Mouse (Mus musculus) frontal cortex, adult 2 months (tissue): Measurements from ENCODE around the gene Anapc15-ps. TPM values are rescaled to one million over a fixed set of nuclear protein-coding genes. Genes with fewer than 3 reads are reported as not detected.
A peak's percentile ranks its signal among the peaks of the same experiment; 100 is the strongest.

Experiments used
- DNase-seq, 2 experiments: peaks; one replicate each; pipeline ENCODE4 v3.0.0; 2022; ENCODE audit warnings: low spot score in 1 of 2; ENCODE audit errors: extremely low spot score in 1 of 2
- polyA plus RNA-seq: library from polyadenylated mRNA; depleted of rRNA; stranded (reverse); fragments of >200 nt; gene quantifications from 2 replicates; pipeline ENCODE4 v1.2.3, GENCODE M21; 2012; rRNA removed

Anapc15-ps gene
- polyA plus RNA-seq: 1.3 TPM in 1 of 2 replicates, not detected in the other

DNA sequence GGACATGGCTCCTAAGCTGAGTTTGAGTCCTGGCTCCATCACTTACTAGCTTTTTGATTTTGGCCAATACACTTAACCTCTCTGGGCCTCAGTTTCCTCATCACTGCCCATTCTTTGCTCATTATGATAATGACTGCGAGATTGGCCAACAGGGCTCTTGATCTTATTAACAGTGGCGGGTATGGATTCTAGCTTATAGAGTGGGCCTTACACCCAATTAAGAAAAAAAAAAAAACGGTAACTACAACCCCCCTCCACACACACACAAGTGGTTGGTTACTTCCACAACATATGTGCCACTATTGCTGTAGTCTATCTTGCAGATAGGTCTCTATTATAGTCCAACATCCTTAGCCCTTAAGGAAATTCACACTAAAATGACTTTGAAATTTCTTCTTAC lies at the start of gene Anapc15-ps:
Gene Anapc15-ps (minus strand): TSS at position 101 of the 400 bp plus-strand sequence.
- DNase-seq: no peak

GRCm38 (mm10) chr10:95722203-95722611 lies 49.0 kb upstream of the Anapc15-ps start:
- DNase-seq: no peak

GRCm38 (mm10) chr10:95720181-95720798 lies 47.0 kb upstream of the Anapc15-ps start:
- no peak for DNase-seq

DNA sequence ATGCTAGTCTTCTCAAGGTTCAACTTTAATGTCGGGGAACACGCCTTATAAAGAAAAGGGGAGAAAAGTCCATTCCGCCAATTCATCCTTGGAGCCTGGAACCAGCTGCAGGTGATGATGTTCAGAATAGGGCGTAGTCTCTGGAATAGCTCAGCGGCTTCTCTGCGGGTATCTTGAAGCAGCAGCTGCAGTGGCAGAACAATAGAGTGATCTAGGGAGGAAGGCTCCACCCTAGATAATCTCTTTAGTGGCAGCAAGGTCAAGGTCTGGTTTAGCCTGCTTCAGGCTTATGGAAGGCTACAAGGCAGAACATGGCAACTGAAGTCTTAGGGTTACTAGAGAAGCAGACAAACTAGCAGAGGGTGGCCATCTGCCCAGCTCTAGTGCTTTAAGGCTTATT lies 46.2 kb upstream of the Anapc15-ps start:
- no peak for DNase-seq

DNA sequence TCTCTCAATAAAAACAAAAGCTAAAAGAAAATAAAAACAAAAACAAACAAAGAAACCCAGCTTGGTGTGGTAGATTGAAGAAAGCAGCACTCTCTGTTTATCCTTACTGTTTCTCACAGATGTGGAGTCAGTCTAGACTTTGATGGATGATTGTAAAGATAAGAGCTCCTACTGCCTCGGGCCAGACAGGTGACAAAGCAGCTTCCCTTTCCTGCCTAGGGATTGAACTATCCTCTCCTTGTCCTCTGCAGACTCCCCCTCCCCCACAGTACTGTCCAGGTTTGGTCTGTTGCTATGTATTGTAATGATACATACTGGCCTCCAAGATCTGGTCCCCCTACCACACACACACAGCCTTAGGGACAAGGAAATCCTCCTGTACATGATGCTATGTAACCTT lies 45.5 kb upstream of the Anapc15-ps start:
- DNase-seq: no peak

GRCm38 (mm10) chr10:95717106-95717680 lies 43.9 kb upstream of the Anapc15-ps start:
- DNase-seq: no peak

- no peak for DNase-seq
Measured at GRCm38 (mm10) chr10:95715687-95716086, 42.4 kb upstream of the Anapc15-ps start.

GRCm38 (mm10) chr10:95712221-95712620 lies 39.0 kb upstream of the Anapc15-ps start:
- DNase-seq: no peak

DNA sequence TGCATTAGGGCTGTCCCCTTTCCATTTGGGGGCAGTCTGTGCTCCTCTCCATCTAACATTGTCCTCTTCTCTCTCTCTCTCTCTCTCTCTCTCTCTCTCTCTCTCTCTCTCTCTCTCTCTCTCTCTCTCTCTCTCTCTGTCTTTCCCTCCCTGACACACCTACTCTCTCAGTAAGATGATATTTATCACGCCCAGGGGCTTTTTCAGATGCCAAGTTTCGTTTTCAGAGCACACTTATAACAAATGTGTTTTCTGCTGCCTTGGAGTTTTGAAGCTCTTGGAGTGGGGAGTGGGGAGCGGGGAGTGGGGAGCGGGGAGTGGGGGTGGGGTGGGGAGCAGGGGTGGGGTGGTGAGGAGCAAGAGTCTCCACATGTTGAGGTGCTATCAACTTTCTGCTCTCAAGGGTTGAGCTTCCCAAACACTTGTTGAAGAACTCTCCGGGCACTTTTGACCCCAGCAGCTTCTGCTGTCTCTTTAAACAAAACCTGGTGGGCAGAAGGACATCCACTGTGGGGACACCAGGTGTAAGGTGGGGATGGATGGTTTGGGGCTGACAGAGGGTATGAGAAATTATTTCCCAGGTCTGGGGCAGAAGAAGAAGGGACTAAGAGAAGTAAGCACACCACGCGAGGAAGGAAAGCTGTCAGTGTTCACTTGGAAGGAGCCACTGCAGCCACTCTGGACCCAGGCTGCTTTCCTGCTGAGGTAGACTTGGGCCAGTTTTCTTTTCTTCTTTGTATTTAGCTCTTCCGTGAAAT lies 36.8 kb upstream of the Anapc15-ps start:
- no peak for DNase-seq

DNA sequence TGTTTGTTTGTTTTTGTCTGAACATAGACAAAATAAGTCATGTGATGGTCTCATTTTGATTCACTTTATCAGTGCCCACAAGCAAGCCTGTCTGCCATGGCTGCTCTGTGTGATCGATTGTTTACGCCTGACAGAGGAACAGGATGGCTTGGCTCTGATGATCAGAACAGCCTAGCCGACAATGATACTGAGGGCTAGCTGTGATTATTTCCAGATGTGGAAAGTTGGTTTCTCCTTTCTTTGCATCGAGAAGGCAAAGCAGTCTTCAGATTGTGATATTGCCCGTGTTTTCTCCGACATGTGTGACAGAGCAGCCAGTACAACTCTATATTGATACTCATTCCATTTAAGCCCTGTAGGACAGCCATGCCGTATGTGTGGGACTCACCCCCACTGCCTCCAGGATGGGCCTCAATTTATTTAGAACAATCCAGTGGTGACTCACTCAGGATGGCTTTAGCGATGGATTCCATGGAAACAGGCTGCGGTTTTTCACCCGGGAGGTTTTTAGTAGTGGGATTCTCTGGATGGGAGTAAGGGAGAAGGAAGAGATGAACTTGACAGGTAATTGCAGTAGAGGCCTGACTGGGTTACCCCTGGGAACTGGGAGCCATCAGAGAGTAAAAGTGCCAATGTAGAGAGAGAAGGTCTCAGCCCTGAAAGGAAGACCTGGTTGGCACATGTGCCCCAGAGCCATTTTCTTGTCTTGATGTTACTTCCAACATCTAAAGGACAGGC lies 36.1 kb upstream of the Anapc15-ps start:
- DNase-seq: no peak

DNA sequence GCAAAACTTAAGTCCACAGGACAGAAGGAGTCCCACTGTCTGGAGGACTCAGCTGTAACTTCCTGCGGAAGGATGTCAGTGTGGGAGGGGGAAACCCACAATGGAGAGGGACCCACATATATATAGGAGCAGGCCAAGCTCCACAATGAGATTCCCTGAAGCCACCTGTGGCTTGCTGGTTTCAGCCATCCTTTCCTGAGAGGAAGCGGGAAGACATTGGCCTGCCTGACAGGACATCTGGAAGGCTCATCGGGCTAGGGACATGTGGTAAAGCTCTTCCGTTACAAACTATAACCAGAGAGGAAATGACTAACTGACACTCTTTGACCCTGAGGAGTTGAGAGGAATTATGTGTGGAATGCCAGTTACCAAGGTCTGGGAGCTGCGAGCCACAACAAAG lies 34.8 kb upstream of the Anapc15-ps start:
- DNase-seq: no peak

DNA sequence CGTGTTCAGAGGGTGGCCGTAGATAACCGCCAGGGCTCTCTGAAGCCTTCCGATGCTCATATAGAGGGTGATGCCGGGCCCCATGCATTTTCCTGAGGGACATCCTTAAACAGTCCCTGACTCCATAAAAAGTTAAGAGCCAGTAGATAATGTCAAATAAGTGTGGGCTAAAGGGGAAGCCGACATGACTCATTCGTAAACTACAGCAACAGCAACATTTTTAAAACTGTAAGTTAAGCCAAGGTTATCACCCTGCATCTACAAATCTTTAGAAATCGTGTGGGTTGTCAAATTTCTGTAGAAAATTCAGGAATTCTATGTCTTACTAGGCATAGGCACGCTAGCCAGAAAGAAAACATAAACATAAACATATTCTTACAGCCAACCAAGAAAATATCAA lies 33.6 kb upstream of the Anapc15-ps start:
- DNase-seq: no peak

DNA sequence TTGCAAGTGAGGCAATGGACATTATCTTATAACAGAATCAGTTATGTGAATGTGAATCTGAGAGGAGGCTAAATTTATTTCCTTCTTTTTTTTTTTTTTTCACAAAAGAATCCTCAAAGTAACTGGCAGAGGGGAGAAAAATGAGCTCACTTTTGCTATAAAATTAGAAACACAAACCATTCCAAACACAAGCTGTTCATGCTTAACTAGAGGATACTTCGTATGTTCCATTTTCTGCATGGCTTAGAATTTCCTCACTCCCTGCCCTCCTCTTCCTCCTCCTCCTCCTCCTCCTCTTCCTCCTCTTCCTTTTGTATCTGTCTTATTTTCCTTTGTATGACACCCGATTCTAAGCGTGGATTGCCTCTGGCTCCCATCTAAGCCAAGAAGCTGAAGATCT lies 32.5 kb upstream of the Anapc15-ps start:
- DNase-seq: peak in 1 of 2 experiments; percentile 58

DNA sequence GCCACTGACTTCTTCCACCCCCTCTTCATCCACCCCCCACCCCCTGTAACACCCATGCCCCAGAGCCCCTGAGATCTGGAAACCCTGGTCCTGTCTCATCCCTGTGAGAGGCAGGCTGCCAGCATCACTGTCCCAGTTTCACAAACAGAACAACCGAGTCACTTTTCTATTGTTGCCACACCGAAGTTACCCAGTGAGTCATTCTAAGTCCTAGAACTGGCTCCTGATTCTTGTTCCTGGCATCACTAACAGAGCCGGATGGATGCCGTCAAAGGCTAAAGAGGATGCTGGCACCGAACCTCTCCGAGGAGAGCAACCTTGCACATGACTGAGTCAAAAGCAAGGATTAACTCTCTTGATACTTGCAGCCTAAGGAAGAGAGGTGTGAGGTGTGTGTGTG lies 31.6 kb upstream of the Anapc15-ps start:
- peak in 1 of 2 experiments; percentile 60 for DNase-seq

DNA sequence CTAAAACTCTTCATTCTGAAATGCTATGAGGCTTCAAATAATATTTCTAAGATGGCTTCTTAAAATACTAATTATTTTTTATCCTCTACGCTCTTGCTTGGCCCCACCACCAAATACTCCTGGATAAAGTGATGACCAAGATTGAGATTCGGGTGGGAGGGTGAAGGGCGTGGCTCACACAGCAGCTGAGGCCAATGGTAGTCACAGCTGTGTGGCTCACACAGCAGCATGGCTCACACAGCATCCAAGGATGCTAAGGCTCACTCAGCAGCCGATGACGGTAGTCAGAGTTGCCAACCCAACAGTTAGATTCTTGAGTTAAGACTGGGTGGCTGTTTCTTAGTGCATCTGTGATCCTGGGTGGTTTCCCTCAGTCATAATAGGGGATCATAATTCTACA lies 30.5 kb upstream of the Anapc15-ps start:
- DNase-seq: no peak

- DNase-seq: no peak
Measured at GRCm38 (mm10) chr10:95700422-95700821, 27.2 kb upstream of the Anapc15-ps start.

DNA sequence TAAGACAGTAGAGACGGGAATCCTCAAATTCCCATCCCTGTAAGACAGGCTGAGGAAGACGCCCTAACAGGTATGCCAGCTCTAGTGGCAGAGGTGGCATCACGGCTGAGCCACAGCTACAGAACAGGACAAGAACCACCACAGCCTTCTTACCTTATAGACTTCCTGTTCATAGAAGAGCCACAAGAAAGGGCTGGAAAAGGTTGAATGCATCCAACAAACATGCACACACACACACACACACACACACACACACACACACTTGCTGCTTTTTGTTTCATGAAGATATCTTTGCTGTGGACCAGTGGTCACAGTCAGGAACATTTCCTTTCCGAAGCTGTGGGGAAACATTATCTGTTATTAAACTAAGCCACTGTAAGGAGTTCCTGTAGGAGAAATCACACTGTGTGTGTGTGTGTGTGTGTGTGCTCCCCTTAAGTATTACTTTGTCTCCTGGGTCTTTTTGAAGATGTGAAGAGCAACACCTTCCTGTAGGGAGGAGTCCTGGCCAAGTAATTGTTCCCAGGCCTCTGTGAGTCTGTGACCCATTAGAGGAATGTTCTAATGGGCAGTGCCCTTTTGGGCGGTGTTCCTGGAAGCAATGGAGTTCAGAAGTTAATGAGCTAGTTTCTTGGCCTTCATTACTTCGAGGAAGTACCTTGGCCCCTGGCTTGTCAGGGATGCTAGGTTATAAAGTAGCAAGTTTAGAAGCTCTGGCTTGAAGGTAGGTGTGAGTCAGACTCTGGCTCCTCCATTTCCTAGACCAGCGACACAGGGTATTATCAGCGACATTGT lies 25.9 kb upstream of the Anapc15-ps start:
- no peak for DNase-seq

DNA sequence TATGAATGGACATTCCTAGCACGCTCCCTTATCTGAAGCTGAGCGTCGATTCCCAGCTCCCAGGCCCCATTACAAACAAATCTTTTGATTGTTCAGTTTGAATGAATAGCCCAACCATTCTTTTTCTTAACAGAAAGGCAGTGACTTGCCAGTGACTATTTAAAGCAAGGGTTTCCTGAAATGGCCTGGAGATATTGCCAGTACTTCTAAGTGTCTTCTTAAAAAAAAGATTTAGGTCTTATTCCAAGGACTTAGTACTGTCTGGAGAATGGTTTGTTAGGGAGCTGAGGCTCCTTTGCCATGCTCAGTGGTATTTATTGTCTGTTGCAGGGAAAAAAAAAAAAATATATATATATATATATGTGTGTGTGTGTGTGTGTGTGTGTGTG lies 23.0 kb upstream of the Anapc15-ps start:
- no peak for DNase-seq

DNA sequence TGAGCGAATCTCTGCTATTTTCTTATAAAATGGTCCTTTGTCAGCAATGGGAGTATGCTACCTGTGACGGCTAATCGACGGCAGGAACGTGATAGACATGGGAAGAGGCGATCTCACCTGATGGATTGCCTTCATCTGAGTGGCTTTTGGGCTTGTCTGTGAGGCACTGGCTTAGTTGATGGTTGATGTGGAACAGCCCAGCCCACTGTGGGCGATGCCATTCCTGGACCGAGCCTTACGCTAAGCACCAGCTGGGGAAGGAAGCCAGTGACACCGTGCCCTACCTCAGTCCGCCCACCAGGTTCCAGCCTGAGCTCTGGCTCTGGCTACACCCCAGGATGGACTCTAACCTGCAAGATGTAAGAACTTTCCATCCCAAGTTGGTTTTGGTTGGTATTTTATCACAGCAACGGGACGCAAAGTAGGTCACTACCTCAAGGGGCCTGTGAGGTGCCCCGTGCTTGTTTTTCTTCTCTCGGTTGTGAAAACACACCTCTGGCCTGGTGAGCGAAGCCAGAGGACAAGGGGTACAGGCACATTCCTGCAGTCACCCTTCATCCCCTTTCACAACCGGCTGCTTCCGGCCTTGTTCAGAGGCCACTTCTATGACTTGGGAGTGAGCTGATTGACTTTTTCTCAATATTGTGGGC lies 22.5 kb upstream of the Anapc15-ps start:
- no peak for DNase-seq
